Mouse (Mus musculus) layer of hippocampus, postnatal 14 days (tissue): ENCODE results near the gene Atg2a. TPM values are rescaled to one million over a fixed set of nuclear protein-coding genes. Genes with fewer than 3 reads are reported as not detected.
"Not testable (repeated sequence)": the region's sequence is repeated elsewhere in the genome, so short reads cannot be mapped to it uniquely, and the experiment has no call there.

ENCODE experiments used
- DNase-seq, 2 experiments: peaks; one replicate each; pipeline ENCODE4 v3.0.0; 2021 to 2022; ENCODE audit warnings: low spot score in 2 of 2, mixed read lengths in 1 of 2
- total RNA-seq, 2 experiments: library from RNA; stranded (reverse); gene quantifications; 2 replicates each; pipeline ENCODE4 v1.2.3; 2021

Atg2a gene
- total RNA-seq, 2 experiments from 2014 or later: 35.9 to 38.2 TPM

DNA sequence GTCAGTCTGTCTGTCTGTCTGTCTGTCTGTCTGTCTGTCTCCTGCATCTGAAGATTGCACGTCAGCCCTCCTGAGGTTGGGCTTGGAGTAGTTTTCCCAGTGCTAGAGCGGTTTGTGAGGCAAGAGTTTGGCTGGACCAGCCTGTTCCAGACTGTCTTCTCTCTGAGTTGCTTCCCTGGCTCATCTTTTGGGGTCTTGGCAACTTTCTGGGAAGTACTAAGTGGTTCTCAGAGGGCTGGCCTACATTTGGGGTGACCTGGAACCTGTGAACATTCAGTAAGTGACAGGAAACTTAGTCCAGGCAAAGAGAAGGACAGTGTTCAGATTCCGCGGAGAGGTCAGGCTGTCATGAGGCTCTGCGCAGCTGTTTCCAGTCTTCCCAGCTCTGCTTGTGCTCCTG, 50.8 kb downstream of the Atg2a start:
- DNase-seq: no peak

DNA sequence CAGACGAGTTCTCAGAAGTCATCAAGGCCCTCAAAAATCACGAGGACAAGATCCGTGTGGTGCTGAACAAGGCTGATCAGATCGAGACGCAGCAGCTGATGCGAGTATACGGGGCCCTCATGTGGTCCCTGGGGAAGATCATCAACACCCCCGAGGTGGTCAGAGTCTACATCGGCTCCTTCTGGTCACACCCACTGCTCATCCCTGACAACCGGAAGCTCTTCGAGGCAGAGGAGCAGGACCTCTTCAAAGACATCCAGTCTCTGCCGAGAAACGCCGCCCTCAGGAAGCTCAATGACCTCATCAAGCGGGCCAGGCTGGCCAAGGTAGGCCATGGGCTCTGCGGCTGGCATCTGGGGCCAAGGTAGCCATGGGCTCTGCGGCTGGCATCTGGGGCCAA, 52.8 kb downstream of the Atg2a start:
- no peak for DNase-seq

DNA sequence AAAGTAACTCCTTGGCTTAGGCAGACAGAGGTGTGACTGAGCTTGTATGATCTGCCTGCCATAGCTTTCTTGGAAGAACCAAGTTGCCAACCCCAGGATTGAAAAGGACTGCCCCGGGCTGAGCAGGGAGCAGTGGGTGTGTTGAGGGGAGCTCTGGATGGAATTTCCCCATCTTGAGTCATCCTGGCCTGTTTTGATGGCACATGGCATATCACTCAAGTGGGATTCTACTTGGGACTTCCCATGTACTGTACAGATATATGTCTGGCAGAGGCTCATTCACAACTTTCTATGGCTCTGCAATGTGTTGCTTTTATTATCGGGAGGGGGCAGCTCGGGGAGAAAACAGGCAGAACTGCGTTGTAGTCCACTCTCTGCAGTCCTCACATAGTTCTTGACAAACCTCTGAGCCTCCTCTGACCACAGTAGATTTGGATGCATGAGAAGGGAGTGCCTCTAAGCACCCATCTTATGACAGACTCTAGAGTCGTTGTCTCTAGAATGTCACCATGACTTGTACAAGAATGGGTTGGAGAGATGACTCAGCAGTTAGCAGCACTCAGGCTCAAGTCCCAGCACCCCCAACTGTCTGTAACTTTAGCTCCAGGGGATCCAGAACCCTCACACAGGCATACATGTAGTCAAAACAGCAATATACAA, 55.2 kb downstream of the Atg2a start:
- DNase-seq: no peak

DNA sequence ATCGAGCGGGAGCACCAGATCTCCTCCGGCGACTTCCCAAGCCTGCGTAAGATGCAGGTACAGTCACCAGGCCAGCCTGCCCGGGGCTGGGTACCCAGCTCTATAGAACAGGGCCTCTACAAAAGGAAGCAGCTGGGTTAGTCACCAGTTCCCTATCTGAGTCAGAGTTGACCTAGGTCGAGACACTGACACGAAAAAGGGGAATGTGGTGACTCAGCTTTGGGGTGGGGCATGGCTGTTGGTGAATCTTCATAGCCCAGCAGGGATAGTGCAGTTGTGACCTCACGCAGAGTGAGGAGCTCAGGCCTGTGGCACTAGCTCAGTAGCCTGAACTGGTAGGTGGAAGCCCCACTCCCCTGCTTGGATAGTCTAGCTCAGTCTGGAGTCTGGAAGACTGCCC, 56.2 kb downstream of the Atg2a start:
- DNase-seq: no peak

DNA sequence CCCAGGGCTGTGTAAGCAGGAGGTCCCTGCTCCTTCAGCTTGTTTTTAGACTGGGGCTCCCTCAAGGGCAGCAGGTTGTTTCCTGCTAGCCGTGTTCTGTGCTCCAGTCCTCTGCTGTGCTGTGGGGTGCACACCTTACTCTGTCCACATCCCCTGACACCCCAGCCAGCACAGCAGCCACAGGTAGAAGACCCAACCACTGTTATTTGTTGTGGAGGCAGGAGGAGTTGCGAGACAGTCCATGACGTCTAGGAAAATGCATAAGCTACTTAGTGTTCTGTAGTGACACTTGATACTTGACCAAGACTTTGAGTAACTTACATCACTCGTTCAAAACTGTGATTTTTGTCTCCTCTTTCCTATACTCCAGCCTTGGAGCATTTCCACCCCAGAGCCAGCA, 57.5 kb downstream of the Atg2a start:
- DNase-seq: no peak

DNA sequence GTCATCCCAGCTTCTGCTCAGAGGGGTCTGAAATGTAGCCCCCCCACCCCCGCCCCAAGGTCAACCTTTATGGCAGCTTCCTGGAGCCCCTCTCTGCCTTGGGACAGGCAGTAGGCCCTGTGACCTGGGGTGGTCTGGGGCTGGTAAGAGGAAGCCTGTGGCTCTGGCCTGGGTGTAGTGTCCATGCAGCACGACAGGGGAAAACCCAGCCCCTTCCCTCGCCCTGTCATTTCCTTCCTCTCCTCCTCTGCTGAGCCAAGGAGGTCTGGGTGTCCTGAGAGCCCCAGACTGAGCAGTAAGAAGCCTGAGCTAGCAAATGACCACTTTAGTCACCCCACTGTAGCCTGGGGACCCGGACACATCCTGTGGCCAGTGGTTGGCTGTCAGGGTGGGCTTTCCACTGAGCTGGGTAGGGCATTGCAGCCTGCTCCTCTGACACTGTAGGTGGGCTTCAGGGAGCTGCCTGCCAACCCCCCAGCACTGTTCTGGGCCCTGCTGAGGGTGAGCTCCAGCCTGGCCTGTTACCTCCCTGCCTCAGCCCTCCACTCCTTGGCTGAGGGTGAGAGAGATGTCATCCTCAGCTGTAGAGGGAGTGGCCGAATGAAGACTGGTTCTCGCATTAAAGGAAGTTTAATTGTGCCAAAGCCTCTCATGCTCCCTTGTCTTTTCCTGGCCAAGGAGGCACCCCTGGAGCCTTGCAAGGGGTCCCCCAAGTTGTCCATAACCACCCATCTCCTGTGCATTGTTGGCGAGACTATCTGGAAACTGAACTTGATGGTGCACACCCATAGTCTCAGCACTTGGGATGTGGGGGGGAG, 58.2 kb downstream of the Atg2a start:
- no peak for DNase-seq

DNA sequence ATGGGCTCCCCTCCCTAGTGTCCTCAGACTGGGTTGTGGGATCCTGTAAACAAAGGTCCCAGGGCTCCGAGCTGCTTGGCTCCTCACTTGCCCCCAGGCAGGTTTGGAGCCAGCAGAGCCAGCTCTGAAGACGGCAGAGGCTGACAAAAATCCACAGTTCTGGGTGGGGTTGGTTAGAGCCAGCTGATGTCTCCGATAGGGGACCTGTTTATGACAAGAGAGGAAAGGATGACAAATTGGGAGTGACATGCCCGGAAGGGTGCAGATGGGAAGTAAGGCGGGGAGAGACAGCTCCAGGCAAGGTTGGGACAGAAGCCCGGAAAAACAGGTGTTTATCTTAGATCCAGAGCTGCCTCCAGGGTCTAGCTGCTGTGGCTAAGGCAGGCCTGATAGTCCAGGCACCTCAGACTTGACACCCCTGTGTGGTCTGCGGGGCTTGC, 59.0 kb downstream of the Atg2a start:
- no peak for DNase-seq

DNA sequence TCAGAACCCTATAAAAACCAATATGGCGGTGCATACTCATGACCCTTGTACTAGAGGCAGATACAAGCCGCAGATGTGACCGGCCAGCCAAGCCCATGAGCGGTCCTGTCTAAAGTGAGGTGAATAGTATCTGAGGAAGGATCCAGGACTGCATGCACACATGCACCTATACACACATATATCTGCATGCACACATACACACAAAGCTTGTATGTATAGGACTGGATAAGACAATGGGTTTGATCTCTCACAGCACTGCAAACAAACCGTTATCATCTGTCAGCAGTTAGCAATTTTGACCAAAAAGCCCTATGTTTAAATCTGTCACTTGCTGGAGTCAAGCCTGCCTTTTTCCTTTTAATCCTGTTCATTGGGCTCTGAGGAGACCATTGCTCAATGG, 60.6 kb downstream of the Atg2a start:
- DNase-seq: no peak

DNA sequence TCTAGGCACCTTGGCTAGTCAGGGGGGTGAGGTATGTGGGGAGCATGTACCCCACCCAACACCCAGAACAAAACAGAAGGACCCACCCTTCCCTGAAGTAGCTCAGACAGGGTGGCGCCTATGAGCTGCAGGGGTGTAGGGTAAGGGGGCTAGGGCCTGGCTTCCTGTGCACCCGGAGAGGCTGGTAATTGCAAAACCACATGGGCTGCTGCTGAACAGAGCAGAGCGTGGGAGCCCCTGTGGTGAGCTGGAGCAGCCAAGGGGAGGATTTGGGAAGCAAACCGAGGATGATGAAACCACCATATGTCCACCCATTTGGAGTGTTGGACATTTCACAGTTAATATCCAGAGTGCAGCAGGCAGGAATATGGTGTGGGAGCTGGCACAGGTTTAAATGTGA, 61.1 kb downstream of the Atg2a start:
- peak; percentile 58 to 67 for DNase-seq

DNA sequence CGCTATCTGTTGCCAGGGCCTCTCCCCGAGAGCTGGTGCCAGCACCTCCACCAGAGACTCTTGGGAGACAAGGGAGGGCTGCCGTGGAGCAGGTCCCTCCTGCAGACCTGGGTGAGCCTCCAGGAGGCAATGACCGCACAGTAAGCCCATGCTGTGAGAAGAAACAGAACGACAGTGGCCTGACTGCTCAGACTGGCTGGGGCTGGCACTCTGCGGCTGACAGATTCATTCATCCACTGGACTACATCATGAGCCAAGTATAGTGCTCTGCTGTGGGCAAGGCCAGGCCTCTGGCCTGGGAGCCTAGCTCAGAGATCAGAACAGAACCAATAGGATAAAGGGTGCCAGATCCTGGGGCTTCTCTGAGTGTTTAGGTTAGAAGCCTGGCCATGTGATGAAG, 62.4 kb downstream of the Atg2a start:
- no peak for DNase-seq

DNA sequence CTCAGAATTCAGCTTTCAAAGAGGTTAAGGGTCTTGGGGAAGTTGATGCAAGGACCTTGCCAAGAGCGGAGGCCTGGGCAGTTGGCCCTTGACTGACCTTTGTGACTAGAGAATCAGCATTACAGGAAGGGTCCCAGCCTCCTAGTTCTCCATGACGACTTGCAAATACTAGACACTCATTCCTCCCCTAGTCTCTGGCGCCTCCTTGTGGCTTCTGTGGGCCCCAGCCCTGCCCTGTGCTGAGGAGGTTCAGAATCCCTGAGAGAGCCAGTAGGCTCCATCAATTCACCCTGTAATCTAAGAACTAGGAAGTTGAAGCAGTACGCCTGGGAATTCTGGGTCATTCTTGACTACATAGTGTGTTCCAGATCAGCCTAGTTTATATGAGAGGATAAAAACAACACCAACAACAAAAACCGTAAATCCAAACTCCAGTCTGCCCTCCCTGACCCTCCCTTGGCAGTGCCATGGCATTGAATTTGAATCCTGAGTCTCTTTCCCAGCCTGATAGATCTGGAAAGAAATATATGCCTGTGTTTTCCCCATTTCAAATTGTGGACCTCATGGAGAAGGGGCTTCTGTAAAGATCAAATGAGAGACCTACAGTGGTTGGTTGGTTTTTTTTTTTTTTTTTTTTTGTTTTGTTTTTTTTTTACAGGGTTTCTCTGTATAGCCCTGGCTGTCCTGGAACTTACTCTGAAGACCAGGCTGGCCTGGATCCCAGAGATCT, 63.5 kb downstream of the Atg2a start:
- DNase-seq: peak; percentile 81 to 91

DNA sequence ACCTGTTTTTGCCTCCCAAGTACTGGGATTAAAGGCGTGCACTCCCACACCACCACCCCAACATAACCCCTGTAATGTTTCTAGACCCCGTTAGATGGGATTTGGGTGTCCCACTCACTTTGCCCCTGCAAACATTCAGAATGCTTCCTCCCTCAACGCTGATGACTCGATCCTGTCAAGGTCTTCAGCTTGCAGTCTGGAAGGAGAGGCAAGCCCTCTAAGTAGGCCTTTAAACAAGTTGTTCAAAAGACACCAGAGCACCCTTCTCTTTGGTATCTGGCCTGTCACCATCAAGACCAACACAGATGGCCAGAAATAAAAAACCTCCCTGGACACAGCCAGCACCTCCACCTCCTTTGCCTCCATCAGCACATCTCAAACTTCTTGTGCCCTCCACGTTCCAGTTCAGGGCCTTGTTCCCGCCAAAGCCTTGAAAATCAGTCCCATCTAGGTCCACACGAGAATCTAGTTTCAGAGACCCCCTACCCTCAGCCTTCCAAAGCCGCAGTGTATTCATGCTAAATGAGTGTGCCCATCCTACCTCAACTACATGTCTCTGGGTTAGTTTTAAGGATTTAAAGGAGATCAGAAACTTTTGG, 64.1 kb downstream of the Atg2a start:
- DNase-seq: no peak

DNA sequence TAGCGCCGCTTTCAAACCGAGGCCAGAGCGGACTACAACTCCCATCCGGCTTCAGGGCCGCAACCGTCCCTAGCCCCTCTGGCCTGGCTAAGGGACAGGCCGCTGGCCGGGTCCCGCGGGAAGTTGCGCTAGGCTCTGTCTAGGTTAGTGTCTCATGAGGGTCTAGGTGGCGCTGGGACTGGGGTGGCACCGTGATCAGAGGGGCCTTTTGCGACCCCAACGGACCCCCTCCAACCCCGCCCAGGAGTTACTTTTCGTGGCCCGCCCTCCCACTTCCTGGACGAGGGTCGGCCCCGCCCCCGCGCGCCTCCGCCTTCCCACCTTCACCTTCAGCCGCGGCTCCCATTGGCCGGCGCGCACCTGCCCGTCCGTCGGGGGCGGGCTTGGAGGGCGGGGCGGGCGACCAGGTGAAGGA, 64.7 kb downstream of the Atg2a start, which contains the start of gene Cdc42bpg:
TSS of gene Cdc42bpg (plus strand) at position 320 of the 415 bp plus-strand sequence.
- no peak for DNase-seq

DNA sequence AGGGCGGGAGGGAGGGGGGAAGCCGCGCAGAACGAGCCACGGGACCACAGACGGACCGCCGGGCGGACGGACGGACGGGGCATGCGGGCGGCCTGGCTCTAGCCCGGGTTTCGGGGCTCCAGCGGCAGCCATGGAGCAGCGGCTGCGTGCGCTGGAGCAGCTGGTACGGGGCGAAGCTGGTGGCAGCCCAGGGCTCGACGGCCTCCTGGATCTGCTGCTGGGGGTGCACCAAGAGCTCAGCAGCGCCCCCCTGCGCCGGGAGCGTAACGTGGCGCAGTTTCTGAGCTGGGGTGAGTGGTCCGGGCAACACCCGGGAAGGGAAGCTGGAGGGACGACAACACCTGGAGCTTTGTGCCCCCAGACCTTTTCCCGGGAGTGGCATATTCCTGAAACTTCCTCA, 65.1 kb downstream of the Atg2a start:
- peak; percentile 56 to 64 for DNase-seq

DNA sequence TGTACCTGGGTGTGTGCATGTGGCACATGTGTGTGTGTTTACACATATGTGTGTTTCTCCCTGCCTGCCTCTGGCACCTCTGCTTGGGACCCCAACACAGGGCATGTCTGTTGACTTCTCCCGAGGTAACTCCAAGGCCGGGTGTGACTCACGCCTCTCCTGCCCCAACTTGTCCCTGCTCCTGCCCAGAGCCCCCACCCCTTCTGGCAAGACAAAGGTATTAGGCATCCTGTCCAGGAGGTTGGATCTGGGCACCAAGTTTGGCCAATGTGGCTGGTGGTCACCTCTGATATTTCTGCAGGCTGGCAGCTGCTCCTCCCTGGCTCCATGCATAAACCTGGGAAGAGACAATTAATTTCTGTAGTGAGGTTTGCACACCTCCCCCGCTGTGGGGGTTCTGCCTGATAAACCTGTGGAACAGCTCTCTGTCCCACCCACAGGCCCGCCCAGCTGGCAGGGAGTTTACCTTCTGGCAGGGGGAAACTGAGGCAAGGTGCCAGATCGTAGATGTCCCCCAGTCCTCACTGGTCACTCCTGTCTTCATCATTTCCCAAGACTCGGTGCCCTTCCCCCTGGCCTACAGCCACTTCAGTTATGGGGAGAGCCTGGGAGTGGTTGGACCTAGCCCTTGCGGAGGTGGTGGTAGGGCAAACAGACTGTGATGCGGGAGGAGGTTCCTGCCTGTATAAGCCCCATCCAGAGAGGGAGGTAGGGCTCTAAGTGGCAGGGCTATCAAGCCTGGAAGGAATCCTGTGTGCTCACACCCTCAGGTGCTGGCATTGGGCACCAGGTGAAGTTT, 66.5 kb downstream of the Atg2a start:
- DNase-seq: no peak

DNA sequence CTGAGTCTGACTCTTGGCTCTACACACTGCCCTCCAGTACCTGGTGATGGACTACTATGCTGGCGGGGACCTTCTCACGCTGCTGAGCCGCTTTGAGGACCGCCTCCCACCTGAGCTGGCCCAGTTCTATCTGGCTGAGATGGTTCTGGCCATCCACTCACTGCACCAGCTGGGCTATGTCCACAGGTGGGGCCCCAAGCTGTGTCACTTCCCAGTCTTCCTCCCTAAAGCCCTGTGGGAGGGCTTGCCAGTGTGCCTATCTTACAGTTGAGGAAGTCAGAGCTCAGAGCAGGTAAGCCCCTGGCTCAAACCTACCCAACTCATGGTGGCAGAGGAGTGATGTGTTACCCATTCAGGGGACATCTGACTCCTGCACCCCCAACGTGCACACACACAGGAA, 68.7 kb downstream of the Atg2a start:
- no peak for DNase-seq

DNA sequence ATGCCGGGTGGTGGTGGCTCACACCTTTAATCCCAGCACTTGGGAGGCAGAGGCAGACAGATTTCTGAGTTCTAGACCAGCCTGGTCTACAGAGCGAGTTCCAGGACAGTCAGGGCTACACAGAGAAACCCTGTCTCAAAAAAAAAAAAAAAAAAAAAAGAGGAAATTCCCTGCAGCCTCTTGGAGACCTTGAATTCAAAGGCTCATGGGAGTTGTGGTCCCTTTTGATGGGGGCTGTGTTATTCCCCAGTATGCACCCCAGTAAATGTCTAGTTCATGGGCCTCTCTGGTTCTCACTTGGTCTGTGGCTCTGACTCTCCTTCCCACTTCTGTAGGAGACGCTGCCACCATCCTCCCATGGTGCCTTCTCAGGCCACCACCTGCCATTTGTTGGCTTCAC, 70.3 kb downstream of the Atg2a start:
- not testable (repeated sequence) for DNase-seq
